Mouse (Mus musculus) thymus, postnatal 4 days (tissue): ENCODE results near the gene Ccm2l.

Experiments
- DNase-seq: peaks from one replicate; pipeline ENCODE4 v3.0.0; 2021

Gene Ccm2l

DNA sequence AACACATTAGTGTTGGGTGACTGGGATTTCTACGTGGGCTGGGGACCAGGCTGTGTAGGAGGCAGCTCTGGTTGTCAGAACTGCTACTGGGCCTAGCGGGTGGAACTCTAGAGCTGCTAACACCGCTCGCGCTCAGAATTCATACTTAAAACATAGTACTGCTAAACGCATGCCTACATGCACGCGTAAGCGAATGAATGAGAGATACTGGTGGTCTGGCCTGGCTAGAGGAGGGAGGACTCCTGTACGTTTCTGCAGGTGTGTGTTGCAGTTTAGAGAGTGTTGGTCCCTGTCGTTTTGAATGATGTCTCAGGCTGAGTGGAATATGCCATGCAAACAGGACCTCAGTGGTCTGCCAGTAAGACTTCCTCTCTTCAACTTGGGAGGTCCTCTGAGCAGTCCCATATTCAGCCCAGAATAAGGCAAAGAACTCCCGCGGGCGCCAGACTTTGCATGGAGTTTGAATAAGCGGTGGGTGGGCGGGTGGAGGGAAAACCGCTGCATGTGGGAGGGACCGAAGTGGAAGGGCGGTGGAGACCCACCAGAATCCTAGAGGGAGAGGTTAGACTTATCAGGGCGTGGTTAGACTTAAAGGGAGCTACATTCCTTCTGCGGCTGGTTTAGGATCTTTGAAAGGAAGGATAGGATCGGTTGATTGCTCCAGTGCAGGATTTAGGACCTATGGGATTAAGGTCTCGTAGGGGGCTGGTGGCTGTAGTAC lies 41.5 kb downstream of the Ccm2l start:
- DNase-seq = no peak

DNA sequence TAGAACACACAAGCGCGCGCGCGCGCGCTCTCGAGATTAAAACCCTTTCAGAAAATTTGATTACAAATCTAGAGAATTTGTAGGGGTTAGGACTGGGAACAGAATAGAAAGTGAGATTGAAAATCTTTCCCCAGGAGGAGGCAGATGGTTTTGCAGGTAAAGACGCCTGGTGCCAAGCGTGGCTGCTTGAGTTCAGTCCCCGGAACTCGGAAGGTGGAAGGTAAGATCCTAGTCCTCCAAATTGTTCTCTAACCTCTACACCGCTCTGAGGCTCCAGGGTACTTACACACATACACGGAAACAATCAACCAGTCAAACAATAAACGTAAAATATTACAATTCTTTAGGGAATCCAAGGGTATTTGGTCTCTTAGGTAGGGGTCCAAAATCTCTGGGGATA lies 42.0 kb downstream of the Ccm2l start:
- no peak for DNase-seq

DNA sequence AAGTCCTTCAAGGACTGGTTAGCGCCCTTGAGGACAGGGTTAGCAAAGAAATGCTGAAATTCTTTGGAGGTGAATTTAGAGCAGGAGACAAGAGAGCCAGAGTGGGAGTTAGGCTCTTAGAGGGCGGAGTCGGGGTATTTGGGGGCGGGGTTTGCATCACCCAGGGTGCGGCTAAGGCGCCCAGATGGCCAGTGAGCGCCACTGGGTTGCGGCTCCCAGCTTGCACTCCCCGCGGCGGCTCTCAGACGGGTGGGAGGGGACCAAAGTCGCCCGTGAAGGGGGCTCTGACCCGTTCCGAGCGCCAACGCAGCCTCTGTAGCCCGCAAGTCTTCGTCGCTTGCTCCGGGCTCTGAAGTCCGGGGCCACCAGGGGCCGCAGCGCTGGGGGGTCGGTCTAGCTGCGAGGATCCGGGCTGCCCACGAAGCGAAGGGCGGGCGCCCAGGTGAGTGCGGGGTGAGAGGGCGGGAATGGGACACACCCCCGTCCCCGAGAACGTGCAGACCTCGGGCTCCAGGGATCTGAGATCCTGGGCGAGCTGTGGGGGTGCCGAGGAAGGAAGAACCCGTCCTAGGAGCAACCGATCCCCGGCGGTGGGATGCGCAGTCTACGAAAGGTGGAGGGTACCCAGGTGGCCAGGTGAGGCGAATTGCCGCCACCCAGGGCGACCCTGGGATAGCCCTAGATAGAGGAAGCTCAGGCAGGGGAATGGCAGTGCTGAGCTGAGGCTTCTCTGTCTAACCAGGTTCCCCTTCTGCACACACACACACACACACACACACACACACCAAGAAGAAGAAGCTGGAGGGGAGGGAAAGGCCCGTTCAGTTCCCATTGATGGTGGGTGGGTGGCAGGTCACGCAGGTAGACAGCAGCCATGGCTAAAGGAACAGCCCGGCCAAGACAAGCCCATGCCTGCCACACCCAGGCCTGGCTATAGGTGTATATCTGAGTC lies 42.8 kb downstream of the Ccm2l start, which contains the start of gene Hck:
Gene Hck (plus strand): TSS at position 156 of the 952 bp plus-strand sequence.
- peak; percentile 58 for DNase-seq

DNA sequence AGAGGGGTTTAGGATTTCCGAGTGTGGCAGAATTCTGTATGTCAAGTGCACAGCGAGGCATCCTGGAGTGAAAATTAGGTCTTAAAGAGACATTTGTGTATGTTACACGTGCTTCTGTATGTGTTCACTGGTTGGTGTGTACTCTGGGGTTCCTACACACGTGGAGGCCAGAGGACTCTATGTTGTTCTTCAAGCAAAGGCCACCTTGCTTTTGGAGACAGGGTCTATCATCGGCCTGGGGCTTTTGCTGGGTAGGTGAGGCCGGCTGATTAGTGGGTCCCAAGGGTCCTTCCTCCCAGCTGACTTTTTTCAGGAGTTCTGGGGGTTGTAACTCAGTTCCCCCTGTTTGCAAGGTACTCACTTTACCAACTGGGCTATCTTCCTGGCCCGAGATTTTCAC lies 43.8 kb downstream of the Ccm2l start:
- no peak for DNase-seq

DNA sequence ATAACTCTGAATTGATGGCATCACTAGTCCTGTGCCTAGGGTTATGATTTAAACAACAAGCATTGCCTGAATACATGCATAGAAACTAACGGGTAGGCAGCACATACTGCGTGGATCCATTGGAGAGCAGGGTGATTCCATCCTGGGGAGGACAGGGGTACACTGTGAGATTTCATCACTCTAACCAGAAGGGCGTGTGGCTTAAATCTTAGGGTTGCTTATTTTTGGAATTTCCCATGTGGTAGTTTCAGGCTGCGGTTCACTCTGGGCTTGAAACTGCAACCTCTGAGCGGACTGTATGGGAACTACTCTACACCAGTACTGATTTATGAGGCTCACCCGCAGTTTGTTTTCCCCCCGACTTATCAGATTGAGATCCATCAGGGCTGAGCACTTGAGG lies 45.5 kb downstream of the Ccm2l start:
- DNase-seq = no peak

DNA sequence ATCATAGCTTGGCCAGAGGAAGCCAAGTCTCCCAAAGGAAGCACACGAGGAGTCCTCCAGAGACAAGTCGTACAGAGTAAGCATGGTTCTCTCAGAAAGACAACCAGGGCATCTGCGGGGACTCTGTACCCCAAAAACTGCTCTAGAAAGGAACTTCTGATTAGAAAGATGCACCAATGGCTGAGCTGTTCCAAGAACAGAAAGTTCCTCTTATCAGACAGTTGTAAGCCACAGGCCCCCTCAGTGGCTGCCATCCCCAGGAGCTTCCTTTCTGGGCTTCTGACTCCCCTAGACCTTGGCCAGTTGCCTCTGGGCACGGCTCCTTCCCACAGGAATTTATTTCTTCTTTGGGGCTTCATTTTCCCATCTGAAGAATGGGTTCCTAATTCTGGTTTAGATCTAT lies 49.9 kb downstream of the Ccm2l start:
- DNase-seq = peak; percentile 5

DNA sequence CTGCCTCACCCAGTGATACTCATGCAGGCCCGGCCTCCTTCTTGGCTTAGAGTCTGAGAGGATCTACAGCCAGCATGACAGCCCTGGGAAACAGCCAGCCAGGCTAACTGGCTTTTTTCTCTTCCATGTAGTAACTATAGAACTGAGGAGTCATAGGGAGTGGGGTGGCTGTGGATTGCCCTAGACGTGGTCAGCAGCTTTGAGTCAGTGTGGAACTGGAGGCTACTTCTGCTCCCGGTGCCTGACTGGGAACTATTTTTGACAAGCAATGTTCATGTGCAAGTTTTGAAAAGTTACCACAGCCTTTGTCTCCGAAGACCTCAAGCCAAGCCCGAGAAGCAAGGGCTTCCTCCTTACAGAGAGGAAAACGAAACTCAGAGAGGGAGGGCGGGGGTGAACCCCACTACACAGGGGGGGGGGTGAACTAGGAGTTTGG lies 51.3 kb downstream of the Ccm2l start:
- peak; percentile 47 for DNase-seq

DNA sequence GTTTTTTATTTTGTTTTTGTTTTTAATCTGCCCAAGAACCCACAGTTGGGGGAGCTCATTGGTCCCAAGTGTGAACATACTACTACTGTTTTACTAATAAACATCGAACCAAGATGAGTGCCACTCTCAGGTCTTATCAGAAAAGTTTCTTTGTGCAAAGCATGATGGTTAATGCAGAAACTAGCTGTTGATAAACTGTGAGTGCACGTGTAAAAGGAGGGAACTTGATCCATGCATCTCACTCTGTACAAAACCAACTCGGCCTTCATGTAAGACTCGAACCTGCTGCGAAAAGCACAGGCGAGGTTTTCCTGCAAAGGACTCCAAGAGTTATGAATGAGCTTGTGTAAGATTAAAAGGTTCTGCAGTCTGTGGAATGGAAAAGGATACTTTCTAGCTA lies 53.7 kb downstream of the Ccm2l start:
- DNase-seq = no peak

DNA sequence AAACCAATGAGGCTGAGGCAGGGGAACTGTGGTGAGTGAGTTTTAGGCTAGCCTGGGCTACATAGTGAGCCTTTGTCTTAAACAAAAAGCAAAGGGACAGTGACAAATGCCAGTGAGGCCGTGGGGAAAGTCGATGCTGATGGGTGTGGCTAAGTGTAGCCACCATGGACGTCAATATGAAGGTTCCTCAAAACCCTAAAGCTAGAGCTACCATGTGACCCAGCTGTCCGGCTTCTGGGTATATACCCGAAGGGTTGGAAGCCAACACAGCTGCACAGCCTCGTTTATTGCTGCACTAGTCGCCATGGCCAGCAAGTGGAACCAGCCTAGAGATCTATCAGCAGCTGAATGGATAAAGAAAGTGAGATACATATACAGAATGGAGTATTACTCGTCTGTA lies 54.4 kb downstream of the Ccm2l start:
- no peak for DNase-seq

DNA sequence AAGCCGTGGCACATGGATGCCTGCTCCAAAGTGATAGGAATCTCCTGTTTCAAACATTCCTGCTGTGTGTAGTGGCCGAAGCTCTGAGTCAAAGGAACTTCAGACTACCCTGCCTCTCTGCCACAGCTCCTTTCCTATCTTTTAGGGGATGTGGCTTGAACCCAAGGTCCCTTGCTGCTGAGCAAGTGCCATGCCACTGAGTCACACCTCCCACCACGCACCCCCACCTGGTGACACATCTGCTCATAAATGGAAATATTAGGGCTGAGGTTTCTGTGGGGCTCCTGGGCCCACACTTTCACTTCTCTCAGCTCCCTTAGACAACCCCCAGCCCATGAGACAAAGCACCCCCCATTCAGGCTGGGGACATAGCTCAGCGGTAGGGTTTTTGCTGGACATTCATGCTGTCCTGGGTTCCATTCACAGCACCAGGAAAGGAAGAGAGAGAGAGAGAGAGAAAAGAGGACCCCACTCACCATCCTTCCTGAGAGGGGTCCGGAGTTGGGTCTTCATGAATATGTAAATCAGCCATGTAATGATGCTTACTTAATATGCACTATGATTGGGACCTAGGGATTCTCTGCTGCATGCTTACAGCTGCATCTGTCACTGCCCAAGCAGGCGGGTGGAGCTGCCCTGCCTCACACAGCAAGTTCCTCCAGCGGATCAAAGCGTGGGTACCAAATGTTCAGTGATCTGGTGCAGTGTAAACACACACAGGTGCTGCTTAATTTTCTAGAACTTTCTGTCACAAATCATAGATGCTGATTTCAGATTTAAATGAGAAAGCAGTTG lies 56.3 kb downstream of the Ccm2l start:
- no peak for DNase-seq

DNA sequence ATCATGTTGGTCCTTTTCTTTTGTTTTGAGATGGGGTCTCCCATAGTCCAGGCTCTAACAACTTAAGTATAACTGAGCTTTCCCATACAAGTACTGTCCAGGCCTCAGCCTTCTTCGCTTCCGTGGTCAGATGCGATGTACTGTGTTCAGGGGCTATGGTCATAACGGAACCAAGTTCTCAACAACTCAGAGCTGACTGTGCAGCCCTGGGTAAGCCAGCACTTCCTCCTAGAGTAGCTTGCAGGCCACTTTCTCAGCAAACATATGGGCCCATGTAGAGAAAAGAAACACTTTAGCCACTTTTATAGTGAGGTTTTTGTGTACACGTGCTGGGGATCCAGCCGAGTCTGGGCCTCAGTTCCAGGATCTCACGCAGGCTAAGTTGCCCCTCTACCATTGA lies 56.9 kb downstream of the Ccm2l start:
- no peak for DNase-seq

DNA sequence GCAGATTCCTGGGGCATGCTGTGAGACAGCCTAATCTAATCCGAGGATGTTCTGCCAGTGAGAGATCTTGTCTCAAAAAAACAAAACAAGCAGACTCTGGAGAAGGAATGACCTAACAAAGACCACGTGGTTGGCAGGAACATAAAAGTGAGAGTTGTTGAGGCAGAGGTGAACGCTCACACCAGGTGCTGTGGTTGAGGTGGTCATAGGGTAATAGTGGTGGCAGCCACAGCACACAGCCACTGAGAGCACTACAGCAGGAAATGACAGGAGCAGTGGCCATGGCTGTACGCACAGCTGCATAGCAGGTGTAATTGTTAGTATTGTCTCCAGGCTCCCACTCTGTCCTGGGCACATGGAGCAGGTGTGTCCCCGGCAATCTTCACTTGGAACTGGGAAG lies 60.1 kb downstream of the Ccm2l start:
- DNase-seq = no peak

DNA sequence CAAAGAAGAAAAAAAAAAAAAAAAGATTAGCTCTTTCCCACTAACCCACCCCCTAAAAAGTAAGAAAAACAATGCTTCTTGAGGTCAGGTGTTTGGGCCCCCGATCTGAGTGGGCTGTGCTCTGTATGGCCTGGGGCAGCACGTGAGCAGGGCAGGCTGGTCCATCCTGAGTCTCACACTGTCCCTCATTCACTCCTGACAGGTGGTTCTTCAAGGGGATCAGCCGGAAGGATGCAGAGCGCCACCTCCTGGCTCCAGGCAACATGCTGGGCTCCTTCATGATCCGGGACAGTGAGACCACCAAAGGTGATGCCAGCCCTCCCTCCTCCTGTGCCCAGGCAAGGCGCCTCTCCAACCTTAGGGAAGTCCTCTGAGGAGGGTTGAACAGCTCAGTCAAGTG lies 65.3 kb downstream of the Ccm2l start:
- DNase-seq = peak; percentile 72
